Mouse (Mus musculus) gastrocnemius, postnatal 10 days (tissue): ENCODE data around the gene Kif17. TPM values are rescaled to one million over a fixed set of nuclear protein-coding genes. Genes with fewer than 3 reads are reported as not detected.

Experiments
- DNase-seq: peaks from one replicate; pipeline ENCODE4 v3.0.0; 2021; ENCODE audit warnings: mixed read lengths
- microRNA-seq, 2 experiments: library from miRNA; unstranded; fragments of <30 nt; microRNA quantifications; one replicate each; pipeline ENCODE4 v1.2.0; 2021
- total RNA-seq, 2 experiments: library from RNA; stranded (reverse); gene quantifications; 2 replicates each; pipeline ENCODE4 v1.2.3; 2021

The Kif17 gene
- total RNA-seq, 2 experiments from 2014 or later = 0.14 TPM; not detected in 1

DNA sequence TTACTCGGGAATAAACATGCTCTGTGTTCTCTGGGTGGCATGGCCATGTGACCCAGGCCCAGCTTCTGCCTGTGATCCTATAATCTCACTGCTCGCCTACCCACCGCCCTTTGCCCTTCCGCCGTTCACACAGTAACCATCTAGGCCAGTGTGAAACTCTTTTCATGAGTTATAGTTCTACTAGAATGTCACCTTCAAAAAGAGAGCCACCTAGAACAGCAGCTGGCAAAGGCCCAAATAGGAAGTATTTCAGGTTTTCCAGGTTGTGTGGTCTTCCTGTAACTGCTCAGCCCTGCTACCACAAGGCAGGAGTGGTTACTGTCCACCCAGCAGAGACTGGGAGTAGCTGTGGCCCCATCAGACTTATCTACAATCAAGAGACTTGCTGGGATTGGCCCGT lies 92.5 kb downstream of the Kif17 start:
- DNase-seq = no peak

GRCm38 (mm10) chr4:138343341-138343837 lies 93.2 kb downstream of the Kif17 start:
- peak; percentile 36 for DNase-seq

GRCm38 (mm10) chr4:138344891-138345545 lies 94.8 kb downstream of the Kif17 start:
- no peak for DNase-seq

GRCm38 (mm10) chr4:138347280-138347679 lies 97.0 kb downstream of the Kif17 start:
- no peak for DNase-seq

GRCm38 (mm10) chr4:138348716-138349115 lies 98.5 kb downstream of the Kif17 start:
- DNase-seq = no peak

Small RNA genes within 50 kb of the gene (microRNA-seq; reads per million reads assigned to microRNA genes)
- gene Gm27646 (0 to 0.25 reads per million in 2 experiments), gene Mir7019 (0.50 to 1.6 reads per million in 2 experiments)

Other genes starting within 250 kb of the Kif17 start
- 10 to 100 TPM; 65.5 to 73.8 TPM for gene Hp1bp3, start 34.1 kb upstream of the Kif17 start, total RNA-seq
- gene Sh2d5, start within 50 bp of the Kif17 start, total RNA-seq = under 1 TPM; 0.09 to 0.11 TPM
- 10 to 100 TPM; 74.4 to 82.9 TPM for gene Ddost, start 54.3 kb downstream of the Kif17 start, total RNA-seq
- gene Pink1, start 75.9 kb downstream of the Kif17 start, total RNA-seq = 100 to 1,000 TPM; 228 to 240 TPM
- 1 to 10 TPM; 2.5 to 2.8 TPM for gene Cda, start 117.6 kb downstream of the Kif17 start, total RNA-seq
- under 1 TPM in 1 of 2 experiments, not detected in 1; 0.11 TPM for gene Fam43b, start 146.1 kb downstream of the Kif17 start, total RNA-seq
- gene Mul1, start 184.2 kb downstream of the Kif17 start, total RNA-seq = 10 to 100 TPM; 32.3 to 35.7 TPM
- gene Camk2n1, start 203.9 kb downstream of the Kif17 start, total RNA-seq = 1 to 10 TPM; 5.9 to 7.2 TPM